Mouse (Mus musculus) intestine, embryonic 14.5 days (tissue): ENCODE data around the gene Ptprj. TPM values are rescaled to one million over a fixed set of nuclear protein-coding genes. Genes with fewer than 3 reads are reported as not detected.

Source experiments
- polyA plus RNA-seq: library from polyadenylated mRNA; unstranded; fragments of >200 nt; fragmentation: Nextera tagmentation; extraction: Ambion mirVana; gene quantifications from 2 replicates; pipeline ENCODE4 v1.2.1, GENCODE M21; 2014

The Ptprj gene
- polyA plus RNA-seq, 1 experiment from 2014 or later, result 8.3 TPM

Other genes starting within 250 kb of the Ptprj start
- not detected in 2 replicates for gene Olfr1274-ps, start 182.0 kb downstream of the Ptprj start, polyA plus RNA-seq
- gene Nup160, start 96.6 kb upstream of the Ptprj start, polyA plus RNA-seq, result 53.6 and 62.5 TPM in 2 replicates
- gene Fnbp4, start 164.7 kb upstream of the Ptprj start, polyA plus RNA-seq, result 87.7 and 99.3 TPM in 2 replicates
- gene Agbl2, start 202.1 kb upstream of the Ptprj start, polyA plus RNA-seq, result 1.0 and 1.1 TPM in 2 replicates